Mouse (Mus musculus) liver, embryonic 11.5 days (tissue): ENCODE measurements at regions not wholly inside any gene's neighbourhood (a gene's known extent, or its start where the extent isn't known, plus 50 kb on each side); places are given as distances from the start of the nearest gene placed in this dataset.

Experiments
- ATAC-seq: fragments of 200-750 bp; cut with Nextera tagmentation; replicated peaks from 2 replicates; pipeline ENCODE4 v1.8.0; 2017; ENCODE audit warnings: moderate number of reproducible peaks, mild to moderate bottlenecking, moderate TSS enrichment, moderate library complexity; ENCODE audit not compliant: low FRiP score
- DNase-seq: peaks from one replicate; pipeline ENCODE4 v3.0.0-alpha.2; 2017; ENCODE audit warnings: low spot score
- H3K27ac ChIP-seq: fragments of 300-500 bp; sonication (generic); 2 replicates; pipeline ENCODE4 v1.5.1; 2014; ENCODE audit warnings: mild to moderate bottlenecking, low read depth, low read length, control low read depth
- H3K27me3 ChIP-seq: fragments of 300-500 bp; sonication (generic); replicated peaks from 2 replicates; pipeline ENCODE4 v1.6.1; 2014; ENCODE audit warnings: low read length, mixed read lengths; ENCODE audit not compliant: control insufficient read depth, insufficient read depth
- H3K36me3 ChIP-seq: fragments of 300-500 bp; sonication (generic); 2 replicates; pipeline ENCODE4 v1.6.1; 2014; ENCODE audit warnings: mild to moderate bottlenecking, low read length, moderate library complexity, mixed read lengths; ENCODE audit not compliant: control insufficient read depth, insufficient read depth
- H3K4me1 ChIP-seq: fragments of 300-500 bp; sonication (generic); replicated peaks from 2 replicates; pipeline ENCODE4 v1.6.1; 2014; ENCODE audit warnings: low read length, mixed read lengths; ENCODE audit not compliant: control insufficient read depth, insufficient read depth
- H3K4me2 ChIP-seq: fragments of 300-500 bp; sonication (generic); 2 replicates; pipeline ENCODE4 v1.6.1; 2014; ENCODE audit warnings: mild to moderate bottlenecking, control low read depth, moderate library complexity
- H3K4me3 ChIP-seq: fragments of 300-500 bp; sonication (generic); 2 replicates; pipeline ENCODE4 v1.5.1; 2014; ENCODE audit warnings: low read depth, low read length, control low read depth
- H3K9ac ChIP-seq: fragments of 300-500 bp; sonication (generic); 2 replicates; pipeline ENCODE4 v1.6.1; 2014; ENCODE audit warnings: low read depth, low read length, control low read depth
- H3K9me3 ChIP-seq: fragments of 300-500 bp; sonication (generic); 2 replicates; pipeline ENCODE4 v1.6.1; 2016; ENCODE audit warnings: low read length, inconsistent platforms, mixed read lengths; ENCODE audit not compliant: control insufficient read depth
- WGBS: fragments of 180-500 bp; shearing (Covaris S2); extraction: QIAGEN DNeasy Blood & Tissue Kit; methylation state at CpG from one replicate; pipeline ENCODE4 v1.1.7; 2014; 5-methylcytosine and 5-hydroxymethylcytosine counted together

DNA sequence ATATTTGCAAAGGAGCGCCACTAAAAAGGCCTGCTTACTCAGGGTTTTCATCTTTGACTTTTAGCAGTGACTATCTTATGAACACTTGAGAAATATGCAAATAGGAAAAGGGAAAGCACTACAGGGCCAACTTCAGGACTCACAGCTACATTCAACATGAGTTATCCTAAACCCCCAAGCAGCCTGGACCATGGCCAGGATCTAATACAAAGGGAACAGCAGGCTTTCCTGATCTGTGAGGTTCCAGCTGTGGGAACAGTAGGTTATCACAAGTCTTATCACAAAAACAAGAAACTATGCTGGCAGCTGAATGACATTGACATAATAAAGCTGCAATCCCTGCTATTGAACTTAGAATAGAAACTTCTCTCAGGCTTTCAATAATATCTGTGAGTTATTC, 317.4 kb upstream of the Slc35b3 start:
- Histone ChIP-seq H3K9ac (no peak overlapping the region), H3K36me3 (no peaks in the 10 kb centered on the region), H3K27me3 (no peaks in the 10 kb centered on the region), H3K9me3 (no peaks in the 10 kb centered on the region), H3K4me3 (no peak overlapping the region), H3K4me2 (no peak overlapping the region), H3K27ac (no peak overlapping the region), H3K4me1 (no peaks in the 10 kb centered on the region)
- ATAC-seq (no peak), DNase-seq (no peak)
- whole genome bisulfite sequencing = 78% methylated on average over 1 of the region's 1 CpGs

DNA sequence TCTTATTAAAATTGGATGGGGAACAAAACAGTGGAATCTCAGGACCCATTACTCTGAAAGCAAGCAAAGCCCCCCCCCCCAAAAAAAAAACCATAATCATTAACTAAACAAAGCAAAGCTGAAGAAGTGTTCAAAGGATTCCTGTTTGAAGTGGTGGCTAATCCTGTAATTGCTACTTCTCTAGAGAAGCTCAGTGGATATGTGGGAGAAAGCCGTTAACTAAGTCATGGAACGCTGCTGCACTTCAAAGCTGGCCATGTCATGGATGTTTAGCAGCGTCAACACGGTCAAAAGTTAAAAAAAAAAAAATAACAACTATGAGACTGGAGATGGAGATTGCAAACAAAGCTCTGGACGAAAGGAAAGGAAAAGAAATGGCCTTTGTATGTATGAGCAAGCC, 305.3 kb upstream of the Slc35b3 start:
- H3K4me1 ChIP-seq = no peaks in the 10 kb centered on the region
- H3K36me3 ChIP-seq = no peaks in the 10 kb centered on the region
- no peak overlapping the region for H3K27ac ChIP-seq
- no peaks in the 10 kb centered on the region for H3K27me3 ChIP-seq
- H3K4me3 ChIP-seq = no peak overlapping the region
- 64% methylated on average over 5 of the region's 5 CpGs for WGBS
- DNase-seq (no peak), ATAC-seq (no peak)
- H3K9ac ChIP-seq = no peak overlapping the region
- no peaks in the 10 kb centered on the region for H3K9me3 ChIP-seq
- H3K4me2 ChIP-seq = no peak overlapping the region

DNA sequence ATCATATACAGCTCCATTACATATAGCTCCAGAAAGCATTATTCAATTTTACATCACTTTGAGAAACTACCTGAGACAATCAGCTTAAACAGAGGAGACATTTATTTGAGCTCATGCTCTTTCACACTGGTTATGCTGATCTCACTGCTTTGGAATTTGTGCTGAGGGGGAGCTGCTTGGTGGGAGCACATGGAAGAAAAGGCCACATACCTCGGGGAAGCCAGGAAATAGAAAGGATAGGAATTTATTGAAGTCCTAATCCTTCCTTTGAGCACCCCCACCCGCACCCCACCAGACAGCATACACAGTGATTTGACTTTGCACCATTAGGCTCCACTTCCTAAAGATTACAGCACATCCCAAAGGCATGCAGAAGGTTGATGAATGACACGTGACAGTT, 296.0 kb upstream of the Slc35b3 start:
- H3K9me3 ChIP-seq = no peaks in the 10 kb centered on the region
- no peaks in the 10 kb centered on the region for H3K36me3 ChIP-seq
- H3K9ac ChIP-seq = no peak overlapping the region
- H3K4me2 ChIP-seq = no peak overlapping the region
- DNase-seq (no peak), ATAC-seq (no peak)
- WGBS = 48% methylated on average over 3 of the region's 3 CpGs
- no peaks in the 10 kb centered on the region for H3K4me1 ChIP-seq
- no peak overlapping the region for H3K27ac ChIP-seq
- H3K4me3 ChIP-seq = no peak overlapping the region
- no peaks in the 10 kb centered on the region for H3K27me3 ChIP-seq

DNA sequence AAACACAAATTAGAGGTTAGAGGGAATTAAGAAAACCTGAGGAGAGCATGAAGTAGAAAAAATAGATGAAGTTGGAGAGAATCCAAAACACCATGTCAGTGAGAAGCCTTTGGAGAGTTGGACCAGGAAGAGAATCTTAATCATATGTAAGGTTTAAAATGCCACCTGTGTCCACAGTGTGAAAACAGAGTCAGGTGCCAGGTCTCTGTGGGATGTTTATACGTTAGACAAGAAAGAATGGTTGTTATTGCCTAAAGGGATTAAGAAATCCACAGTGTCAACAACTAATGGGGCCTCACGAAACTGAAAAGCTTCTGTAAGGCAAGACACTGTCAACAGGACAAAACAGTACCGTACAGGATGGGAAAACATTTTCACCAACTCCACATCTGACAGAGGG, 294.7 kb upstream of the Slc35b3 start:
- ATAC-seq = no peak
- Histone ChIP-seq H3K4me2 (no peak overlapping the region), H3K9me3 (no peaks in the 10 kb centered on the region), H3K36me3 (no peaks in the 10 kb centered on the region), H3K9ac (no peak overlapping the region), H3K27me3 (no peaks in the 10 kb centered on the region), H3K4me1 (no peaks in the 10 kb centered on the region), H3K27ac (no peak overlapping the region), H3K4me3 (no peak overlapping the region)
- DNase-seq = no peak
- 72% methylated on average over 3 of the region's 3 CpGs for WGBS

DNA sequence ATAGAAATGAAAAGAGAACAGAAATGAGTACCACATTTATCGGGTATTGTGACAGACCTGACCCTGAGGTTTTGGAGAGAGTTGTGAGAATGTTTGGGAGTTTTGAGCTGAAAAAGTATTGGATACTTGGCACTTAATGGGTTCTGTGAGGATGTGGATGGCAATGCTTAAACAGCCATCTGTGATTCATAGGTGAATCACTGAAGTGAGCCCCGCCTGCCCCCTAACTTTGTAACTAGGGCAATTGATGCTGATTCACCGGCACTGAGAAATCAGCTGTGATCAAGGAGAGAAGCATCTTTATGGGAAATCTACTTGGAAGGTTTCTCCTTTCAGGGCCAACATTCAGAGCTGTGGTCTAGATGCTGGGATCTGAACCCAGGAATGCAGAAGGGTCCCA, 291.9 kb upstream of the Slc35b3 start:
- no peak overlapping the region for H3K4me3 ChIP-seq
- H3K27ac ChIP-seq = no peak overlapping the region
- ATAC-seq = no peak
- no peak for DNase-seq
- no peaks in the 10 kb centered on the region for H3K27me3 ChIP-seq
- H3K9me3 ChIP-seq = no peaks in the 10 kb centered on the region
- H3K4me2 ChIP-seq = no peak overlapping the region
- no peak overlapping the region for H3K9ac ChIP-seq
- H3K36me3 ChIP-seq = no peaks in the 10 kb centered on the region
- H3K4me1 ChIP-seq = no peaks in the 10 kb centered on the region
- WGBS = 87% methylated on average over 3 of the region's 3 CpGs

DNA sequence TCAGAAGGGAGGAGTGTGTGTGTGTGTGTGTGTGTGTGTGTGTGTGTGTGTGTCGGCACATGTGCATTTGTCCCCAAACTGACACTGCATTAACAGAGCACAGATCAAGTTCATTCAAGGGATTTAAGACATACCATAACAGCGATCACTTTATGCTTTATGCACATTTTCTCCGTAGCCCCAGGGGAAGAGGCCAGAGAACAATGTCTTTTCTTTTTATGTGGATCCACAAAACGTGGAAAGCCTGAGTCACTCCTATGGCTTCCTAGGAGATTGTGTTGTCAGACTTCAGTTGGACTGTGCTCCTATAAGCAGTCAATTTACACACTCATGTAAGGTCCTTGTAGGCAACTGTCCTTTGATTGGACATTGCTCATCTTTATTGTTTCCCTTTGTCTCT, 289.4 kb upstream of the Slc35b3 start:
- ATAC-seq = no peak
- Histone ChIP-seq H3K27ac (no peak overlapping the region), H3K4me3 (no peak overlapping the region), H3K9ac (no peak overlapping the region), H3K36me3 (no peaks in the 10 kb centered on the region), H3K27me3 (no peaks in the 10 kb centered on the region), H3K4me2 (no peak overlapping the region), H3K9me3 (no peaks in the 10 kb centered on the region), H3K4me1 (no peaks in the 10 kb centered on the region)
- 84% methylated on average over 4 of the region's 4 CpGs for WGBS
- no peak for DNase-seq

DNA sequence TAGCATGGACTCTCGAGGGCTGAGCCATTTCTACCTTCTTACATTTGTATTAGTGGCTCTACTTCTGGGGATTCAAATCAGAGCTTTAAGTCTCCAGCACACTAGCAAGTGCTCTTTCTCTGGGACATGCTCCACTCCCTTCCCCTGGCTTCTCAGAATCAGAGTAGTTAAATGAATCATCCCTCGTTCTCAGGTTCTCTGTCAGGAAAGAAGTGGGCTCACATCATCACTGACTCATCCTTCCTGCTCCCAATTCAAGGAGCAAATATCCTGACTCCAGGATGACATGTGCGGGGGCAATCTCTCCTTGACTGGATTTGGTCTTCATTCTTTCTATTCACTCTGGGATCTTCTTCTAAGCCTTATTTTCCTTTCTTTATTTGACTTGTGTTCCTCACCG, 266.2 kb upstream of the Slc35b3 start:
- WGBS = 71% methylated on average over 4 of the region's 4 CpGs

DNA sequence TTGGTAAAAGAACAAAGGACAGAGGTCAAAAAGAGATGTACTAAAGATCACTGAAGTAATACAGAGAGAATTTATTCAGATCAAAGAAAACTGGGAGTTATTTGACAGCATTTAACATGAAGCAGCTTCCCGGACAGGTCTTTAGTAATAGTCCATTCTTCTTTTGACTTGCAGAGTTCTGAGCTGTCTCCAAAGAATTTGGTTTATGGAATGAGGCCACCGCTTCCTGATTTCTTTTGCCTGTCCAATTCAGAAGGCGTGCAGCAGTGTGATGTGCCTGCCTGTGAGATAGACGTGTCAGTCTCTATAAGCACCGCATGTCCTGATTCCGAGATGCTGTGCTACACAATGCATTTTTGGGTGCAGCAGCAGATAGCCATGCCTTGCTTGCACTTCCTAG, 265.0 kb upstream of the Slc35b3 start:
- no peak for ATAC-seq
- Histone ChIP-seq H3K9ac (no peak overlapping the region), H3K9me3 (no peaks in the 10 kb centered on the region), H3K4me1 (no peaks in the 10 kb centered on the region), H3K27me3 (no peaks in the 10 kb centered on the region), H3K36me3 (no peaks in the 10 kb centered on the region), H3K4me3 (no peak overlapping the region), H3K4me2 (no peak overlapping the region), H3K27ac (no peak overlapping the region)
- no peak for DNase-seq
- 75% methylated on average over 6 of the region's 6 CpGs for WGBS

More for the DNA sequence above, 266.2 kb upstream of the Slc35b3 start:
- Histone ChIP-seq H3K27ac (no peak overlapping the region), H3K27me3 (no peaks in the 10 kb centered on the region), H3K4me3 (no peak overlapping the region), H3K9me3 (no peaks in the 10 kb centered on the region), H3K4me1 (no peaks in the 10 kb centered on the region), H3K36me3 (no peaks in the 10 kb centered on the region), H3K9ac (no peak overlapping the region), H3K4me2 (no peak overlapping the region)
- DNase-seq = no peak
- no peak for ATAC-seq

DNA sequence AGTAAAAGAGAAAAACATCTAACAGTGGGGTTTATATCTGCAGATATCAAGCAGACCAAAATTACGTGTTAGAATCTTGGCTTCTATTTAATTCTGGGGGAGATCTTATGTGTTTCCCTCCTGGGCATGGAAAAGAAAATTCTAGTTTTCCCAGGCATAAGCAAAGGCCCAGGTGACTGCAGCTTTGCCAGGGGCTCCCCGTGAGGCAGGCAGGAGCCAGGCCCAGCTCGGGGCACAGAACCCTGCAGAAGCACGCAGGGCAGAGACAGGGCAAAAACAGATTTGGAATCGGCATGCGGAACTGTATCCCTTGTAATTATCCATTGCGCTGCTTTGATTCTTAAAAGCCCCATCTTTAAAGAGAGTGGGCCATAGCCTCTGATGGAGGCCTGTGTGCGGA, 250.4 kb upstream of the Slc35b3 start:
- no peak overlapping the region for H3K4me3 ChIP-seq
- ATAC-seq = no peak
- no peak overlapping the region for H3K27ac ChIP-seq
- no peaks in the 10 kb centered on the region for H3K27me3 ChIP-seq
- H3K36me3 ChIP-seq = no peaks in the 10 kb centered on the region
- H3K9ac ChIP-seq = no peak overlapping the region
- H3K9me3 ChIP-seq = no peaks in the 10 kb centered on the region
- 85% methylated on average over 8 of the region's 8 CpGs for WGBS
- DNase-seq = no peak
- H3K4me2 ChIP-seq = no peak overlapping the region
- H3K4me1 ChIP-seq = no peaks in the 10 kb centered on the region
